Mouse (Mus musculus): ENCODE data around the gene Neurl1a. TPM values are rescaled to one million over a fixed set of nuclear protein-coding genes. Genes with fewer than 3 reads are reported as not detected.

The Neurl1a gene
- polyA plus RNA-seq (2015; fragmentation: Nextera tagmentation; extraction: Ambion mirVana): 15.0 and 16.0 TPM in 2 replicates

- ATAC-seq: peak; percentile 77
- H3K27me3 ChIP-seq (replicated peaks; ENCODE audit: control insufficient read depth, insufficient read depth, low read length): no peaks in the 10 kb centered on the region; the same call in 1 of the 2 replicates
- H3K9ac ChIP-seq (ENCODE audit: low read depth, low read length): peak within 1 kb of the TSS; percentile 82
- under 1% methylated on average over 76 of the region's 98 CpGs for WGBS
- H3K27ac ChIP-seq (ENCODE audit: low read depth, low read length): peak within 1 kb of the TSS; percentile 80
- H3K4me2 ChIP-seq (ENCODE audit: low read length): peak within 1 kb of the TSS; percentile 86
- H3K9me3 ChIP-seq (ENCODE audit: control insufficient read depth, low read length): peaks cover 4% of the 10 kb centered on the region; the same call in 1 of the 2 replicates
- no peaks in the 10 kb centered on the region for H3K36me3 ChIP-seq (ENCODE audit: control insufficient read depth, insufficient read depth, low read length)
- H3K4me1 ChIP-seq (ENCODE audit: control insufficient read depth, insufficient read depth, low read depth, low read length): peaks cover 10% of the 10 kb centered on the region
- H3K4me3 ChIP-seq (ENCODE audit: low read length): peak within 1 kb of the TSS; percentile 61
Measured at GRCm38 (mm10) chr19:47178431-47179271, at the start of gene Neurl1a. Gene Neurl1a, plus strand, starts transcription at chr19:47178820.

GRCm38 (mm10) chr19:47128835-47129234, 49.8 kb upstream of the Neurl1a start:
- Histone ChIP-seq H3K9me3 (ENCODE audit: control insufficient read depth, low read length) (no peaks in the 10 kb centered on the region), H3K9ac (ENCODE audit: low read depth, low read length) (no peak overlapping the region), H3K4me3 (ENCODE audit: low read length) (no peak overlapping the region), H3K27ac (ENCODE audit: low read depth, low read length) (no peak overlapping the region), H3K36me3 (ENCODE audit: control insufficient read depth, insufficient read depth, low read length) (peaks cover 48% of the 10 kb centered on the region), H3K27me3 (replicated peaks; ENCODE audit: control insufficient read depth, insufficient read depth, low read length) (no peaks in the 10 kb centered on the region), H3K4me2 (ENCODE audit: low read length) (no peak overlapping the region), H3K4me1 (ENCODE audit: control insufficient read depth, insufficient read depth, low read depth, low read length) (no peaks in the 10 kb centered on the region)
- no peak for ATAC-seq
- 92% methylated on average over 11 of the region's 11 CpGs for WGBS

- H3K27ac ChIP-seq (ENCODE audit: low read depth, low read length): no peak overlapping the region
- WGBS: 96% methylated on average over 15 of the region's 15 CpGs
- H3K36me3 ChIP-seq (ENCODE audit: control insufficient read depth, insufficient read depth, low read length): peaks cover 37% of the 10 kb centered on the region
- ATAC-seq: no peak
- no peak overlapping the region for H3K9ac ChIP-seq (ENCODE audit: low read depth, low read length)
- H3K9me3 ChIP-seq (ENCODE audit: control insufficient read depth, low read length): no peaks in the 10 kb centered on the region
- H3K4me2 ChIP-seq (ENCODE audit: low read length): no peak overlapping the region
- H3K4me1 ChIP-seq (ENCODE audit: control insufficient read depth, insufficient read depth, low read depth, low read length): no peaks in the 10 kb centered on the region
- H3K27me3 ChIP-seq (replicated peaks; ENCODE audit: control insufficient read depth, insufficient read depth, low read length): no peaks in the 10 kb centered on the region
- no peak overlapping the region for H3K4me3 ChIP-seq (ENCODE audit: low read length)
Measured at GRCm38 (mm10) chr19:47130551-47131125, 48.0 kb upstream of the Neurl1a start.

GRCm38 (mm10) chr19:47133161-47133560, 45.5 kb upstream of the Neurl1a start:
- H3K4me3 ChIP-seq (ENCODE audit: low read length): no peak overlapping the region
- peaks cover 25% of the 10 kb centered on the region for H3K36me3 ChIP-seq (ENCODE audit: control insufficient read depth, insufficient read depth, low read length)
- peaks cover 10% of the 10 kb centered on the region for H3K4me1 ChIP-seq (ENCODE audit: control insufficient read depth, insufficient read depth, low read depth, low read length)
- H3K9ac ChIP-seq (ENCODE audit: low read depth, low read length): no peak overlapping the region
- no peaks in the 10 kb centered on the region for H3K9me3 ChIP-seq (ENCODE audit: control insufficient read depth, low read length)
- ATAC-seq: no peak
- 91% methylated on average over 7 of the region's 7 CpGs for WGBS
- no peak overlapping the region for H3K4me2 ChIP-seq (ENCODE audit: low read length)
- H3K27me3 ChIP-seq (replicated peaks; ENCODE audit: control insufficient read depth, insufficient read depth, low read length): no peaks in the 10 kb centered on the region
- H3K27ac ChIP-seq (ENCODE audit: low read depth, low read length): no peak overlapping the region

GRCm38 (mm10) chr19:47135568-47135967, 43.1 kb upstream of the Neurl1a start:
- no peak overlapping the region for H3K27ac ChIP-seq (ENCODE audit: low read depth, low read length)
- ATAC-seq: no peak
- H3K4me1 ChIP-seq (ENCODE audit: control insufficient read depth, insufficient read depth, low read depth, low read length): peaks cover 10% of the 10 kb centered on the region
- H3K9ac ChIP-seq (ENCODE audit: low read depth, low read length): no peak overlapping the region
- no peaks in the 10 kb centered on the region for H3K27me3 ChIP-seq (replicated peaks; ENCODE audit: control insufficient read depth, insufficient read depth, low read length)
- 94% methylated on average over 17 of the region's 17 CpGs for WGBS
- no peaks in the 10 kb centered on the region for H3K9me3 ChIP-seq (ENCODE audit: control insufficient read depth, low read length)
- peaks cover 6% of the 10 kb centered on the region for H3K36me3 ChIP-seq (ENCODE audit: control insufficient read depth, insufficient read depth, low read length)
- no peak overlapping the region for H3K4me3 ChIP-seq (ENCODE audit: low read length)
- H3K4me2 ChIP-seq (ENCODE audit: low read length): no peak overlapping the region

GRCm38 (mm10) chr19:47136170-47136569, 42.5 kb upstream of the Neurl1a start:
- Histone ChIP-seq H3K27ac (ENCODE audit: low read depth, low read length) (no peak overlapping the region), H3K4me3 (ENCODE audit: low read length) (no peak overlapping the region), H3K27me3 (replicated peaks; ENCODE audit: control insufficient read depth, insufficient read depth, low read length) (no peaks in the 10 kb centered on the region), H3K9me3 (ENCODE audit: control insufficient read depth, low read length) (no peaks in the 10 kb centered on the region), H3K9ac (ENCODE audit: low read depth, low read length) (no peak overlapping the region), H3K4me2 (ENCODE audit: low read length) (no peak overlapping the region), H3K36me3 (ENCODE audit: control insufficient read depth, insufficient read depth, low read length) (peaks cover 4% of the 10 kb centered on the region), H3K4me1 (ENCODE audit: control insufficient read depth, insufficient read depth, low read depth, low read length) (peaks cover 10% of the 10 kb centered on the region)
- 91% methylated on average over 5 of the region's 5 CpGs for WGBS
- ATAC-seq: no peak

GRCm38 (mm10) chr19:47137051-47137581, 41.5 kb upstream of the Neurl1a start:
- Histone ChIP-seq H3K9me3 (ENCODE audit: control insufficient read depth, low read length) (no peaks in the 10 kb centered on the region), H3K36me3 (ENCODE audit: control insufficient read depth, insufficient read depth, low read length) (no peaks in the 10 kb centered on the region; the same call in 1 of the 2 replicates), H3K4me2 (ENCODE audit: low read length) (peak overlapping the region; percentile 58), H3K27ac (ENCODE audit: low read depth, low read length) (peak overlapping the region; percentile 12; the same call in 1 of the 2 replicates), H3K4me1 (ENCODE audit: control insufficient read depth, insufficient read depth, low read depth, low read length) (peaks cover 10% of the 10 kb centered on the region), H3K9ac (ENCODE audit: low read depth, low read length) (peak overlapping the region; percentile 60), H3K27me3 (replicated peaks; ENCODE audit: control insufficient read depth, insufficient read depth, low read length) (no peaks in the 10 kb centered on the region), H3K4me3 (ENCODE audit: low read length) (no peak overlapping the region; the same call in 1 of the 2 replicates)
- 44% methylated on average over 6 of the region's 6 CpGs for WGBS
- ATAC-seq: peak; percentile 54; the same call in 1 of the 2 replicates

- Histone ChIP-seq H3K4me2 (ENCODE audit: low read length) (peak within 1 kb of the TSS; percentile 58), H3K4me3 (ENCODE audit: low read length) (peak within 1 kb of the TSS; percentile 34), H3K36me3 (ENCODE audit: control insufficient read depth, insufficient read depth, low read length) (no peaks in the 10 kb centered on the region), H3K27ac (ENCODE audit: low read depth, low read length) (peak within 1 kb of the TSS; percentile 25; the same call in 1 of the 2 replicates), H3K4me1 (ENCODE audit: control insufficient read depth, insufficient read depth, low read depth, low read length) (peaks cover 10% of the 10 kb centered on the region), H3K27me3 (replicated peaks; ENCODE audit: control insufficient read depth, insufficient read depth, low read length) (no peaks in the 10 kb centered on the region), H3K9me3 (ENCODE audit: control insufficient read depth, low read length) (no peaks in the 10 kb centered on the region), H3K9ac (ENCODE audit: low read depth, low read length) (peak within 1 kb of the TSS; percentile 60)
- WGBS: 11% methylated on average over 28 of the region's 28 CpGs
- peak; percentile 25; the same call in 1 of the 2 replicates for ATAC-seq
Measured at GRCm38 (mm10) chr19:47137771-47138421, 40.7 kb upstream of the Neurl1a start, which contains the start of gene Calhm2. Gene Calhm2, minus strand, starts transcription at chr19:47138294.
